Mouse (Mus musculus) natural killer cell, adult 2 months (primary cell): ENCODE measurements around the gene Atxn7l3.

ENCODE experiments used
- DNase-seq, 2 experiments: peaks; one replicate each; pipeline ENCODE4 v3.0.0; 2022; ENCODE audit warnings: low spot score in 2 of 2

Gene Atxn7l3

GRCm38 (mm10) chr11:102263211-102263610 is 33.2 kb downstream of the Atxn7l3 start:
- DNase-seq, result no peak

- no peak for DNase-seq
Observed at GRCm38 (mm10) chr11:102258521-102258920, 37.9 kb downstream of the Atxn7l3 start.

GRCm38 (mm10) chr11:102258095-102258494 is 38.3 kb downstream of the Atxn7l3 start:
- no peak for DNase-seq

- DNase-seq, result no peak
Observed at GRCm38 (mm10) chr11:102257514-102257913, 38.9 kb downstream of the Atxn7l3 start.

- no peak for DNase-seq
Observed at GRCm38 (mm10) chr11:102249351-102250090, 46.9 kb downstream of the Atxn7l3 start.

GRCm38 (mm10) chr11:102248630-102249230 is 47.7 kb downstream of the Atxn7l3 start, which contains the start of gene BC030867:
BC030867 (plus strand) TSS chr11:102248882.
- peak; percentile 86 to 93 for DNase-seq

- DNase-seq, result no peak
Observed at GRCm38 (mm10) chr11:102246871-102247270, 49.6 kb downstream of the Atxn7l3 start.

GRCm38 (mm10) chr11:102246273-102246635 is 50.2 kb downstream of the Atxn7l3 start:
- DNase-seq, result no peak

- no peak for DNase-seq
Observed at GRCm38 (mm10) chr11:102245581-102246272, 50.7 kb downstream of the Atxn7l3 start.

- peak; percentile 54 to 71 for DNase-seq
Observed at GRCm38 (mm10) chr11:102244926-102245449, 51.4 kb downstream of the Atxn7l3 start.

- no peak for DNase-seq
Observed at GRCm38 (mm10) chr11:102241874-102242273, 54.6 kb downstream of the Atxn7l3 start.

- DNase-seq, result no peak
Observed at GRCm38 (mm10) chr11:102241246-102241645, 55.2 kb downstream of the Atxn7l3 start.

- no peak for DNase-seq
Observed at GRCm38 (mm10) chr11:102240636-102241035, 55.8 kb downstream of the Atxn7l3 start.
